Mouse (Mus musculus) heart, postnatal 0 days (tissue): ENCODE results near the gene Nol4l. TPM values are rescaled to one million over a fixed set of nuclear protein-coding genes. Genes with fewer than 3 reads are reported as not detected.

ENCODE experiments used
- ATAC-seq: fragments of 200-750 bp; cut with Nextera tagmentation; 2 replicates; pipeline ENCODE4 v1.8.0; 2017; ENCODE audit warnings: low read depth, moderate number of reproducible peaks, moderate library complexity; ENCODE audit not compliant: insufficient read depth
- DNase-seq: peaks from one replicate; pipeline ENCODE4 v3.0.0-alpha.2; 2016; ENCODE audit warnings: low spot score
- H3K27ac ChIP-seq: fragments of 300-500 bp; sonication (generic); 2 replicates; pipeline ENCODE4 v1.5.1; 2014; ENCODE audit warnings: low read depth, mild to moderate bottlenecking
- H3K27me3 ChIP-seq: fragments of 300-500 bp; sonication (generic); 2 replicates; pipeline ENCODE4 v1.6.1; 2014; ENCODE audit warnings: low read length, mixed read lengths; ENCODE audit not compliant: control insufficient read depth, insufficient read depth
- H3K36me3 ChIP-seq: fragments of 300-500 bp; sonication (generic); replicated peaks from 2 replicates; pipeline ENCODE4 v1.6.1; 2014; ENCODE audit warnings: low read length, mixed read lengths; ENCODE audit not compliant: control insufficient read depth, insufficient read depth
- H3K4me1 ChIP-seq: fragments of 300-500 bp; sonication (generic); 2 replicates; pipeline ENCODE4 v1.6.1; 2014; ENCODE audit warnings: antibody characterized with exemption; ENCODE audit not compliant: control insufficient read depth, insufficient read depth
- H3K4me2 ChIP-seq: fragments of 300-500 bp; sonication (generic); 2 replicates; pipeline ENCODE4 v1.6.1; 2014; ENCODE audit warnings: low read depth, mild to moderate bottlenecking, low read length, moderate library complexity
- H3K4me3 ChIP-seq: fragments of 300-500 bp; sonication (generic); 2 replicates; pipeline ENCODE4 v1.5.1; 2014; ENCODE audit warnings: low read depth, low read length
- H3K9ac ChIP-seq: fragments of 300-500 bp; sonication (generic); replicated peaks from 2 replicates; pipeline ENCODE4 v1.6.1; 2014; ENCODE audit warnings: low read depth, low read length, mixed read lengths
- H3K9me3 ChIP-seq: fragments of 300-500 bp; sonication (generic); replicated peaks from 2 replicates; pipeline ENCODE4 v1.6.1; 2016; ENCODE audit warnings: low read length; ENCODE audit not compliant: control insufficient read depth
- CTCF ChIP-seq: IDR thresholded peaks from 2 replicates; pipeline ENCODE4 v1.5.1; 2016; ENCODE audit warnings: antibody characterized with exemption, control low read depth, low read depth
- EP300 ChIP-seq: IDR thresholded peaks from 2 replicates; pipeline ENCODE4 v1.6.1; 2016; ENCODE audit warnings: antibody characterized with exemption, low read depth
- WGBS: fragments of 180-500 bp; shearing (Covaris S2); extraction: QIAGEN DNeasy Blood & Tissue Kit; methylation state at CpG from one replicate; pipeline ENCODE4 v1.1.7; 2014; 5-methylcytosine and 5-hydroxymethylcytosine counted together
- polyA plus RNA-seq: library from polyadenylated mRNA; unstranded; fragments of >200 nt; fragmentation: Nextera tagmentation; extraction: Ambion mirVana; gene quantifications from 2 replicates; pipeline ENCODE4 v1.2.1, GENCODE M21; 2015
- total RNA-seq: library from RNA; depleted of rRNA; stranded (reverse); fragments of >200 nt; gene quantifications from 2 replicates; pipeline ENCODE4 v1.2.3, GENCODE M21; 2014; ENCODE audit warnings: low replicate concordance

The Nol4l gene
- total and polyA plus RNA-seq, 2 experiments from 2014 or later: 4.3 to 13.1 TPM

- 79% methylated on average over 7 of the region's 7 CpGs for whole genome bisulfite sequencing
- TF ChIP-seq CTCF (no peak), EP300 (no peak)
- H3K9ac ChIP-seq: no peak overlapping the region
- no peak overlapping the region for H3K4me2 ChIP-seq
- H3K27me3 ChIP-seq: no peaks in the 10 kb centered on the region
- ATAC-seq (no peak), DNase-seq (no peak)
- H3K27ac ChIP-seq: no peak overlapping the region
- H3K4me3 ChIP-seq: no peak overlapping the region
- no peaks in the 10 kb centered on the region for H3K9me3 ChIP-seq
- H3K4me1 ChIP-seq: peaks cover 6% of the 10 kb centered on the region
- H3K36me3 ChIP-seq: no peaks in the 10 kb centered on the region
These were observed 48.5 kb downstream of the Nol4l start for GRCm38 (mm10) chr2:153481108-153481860.

- Histone ChIP-seq H3K9me3 (no peaks in the 10 kb centered on the region), H3K36me3 (no peaks in the 10 kb centered on the region), H3K27ac (no peak overlapping the region), H3K4me2 (no peak overlapping the region), H3K4me1 (peaks cover 24% of the 10 kb centered on the region), H3K9ac (no peak overlapping the region), H3K4me3 (no peak overlapping the region), H3K27me3 (no peaks in the 10 kb centered on the region)
- ATAC-seq: no peak
- 73% methylated on average over 1 of the region's 1 CpGs for WGBS
- no peak for DNase-seq
- TF ChIP-seq CTCF (no peak), EP300 (no peak)
These were observed 50.3 kb downstream of the Nol4l start for GRCm38 (mm10) chr2:153479486-153479885.

GRCm38 (mm10) chr2:153478583-153478982 lies 51.2 kb downstream of the Nol4l start:
- no peaks in the 10 kb centered on the region for H3K27me3 ChIP-seq
- H3K4me3 ChIP-seq: no peak overlapping the region
- H3K36me3 ChIP-seq: no peaks in the 10 kb centered on the region
- no peaks in the 10 kb centered on the region for H3K9me3 ChIP-seq
- no peak overlapping the region for H3K27ac ChIP-seq
- peaks cover 28% of the 10 kb centered on the region for H3K4me1 ChIP-seq
- DNase-seq (peak; percentile 85), ATAC-seq (peak; percentile 77)
- H3K4me2 ChIP-seq: no peak overlapping the region
- H3K9ac ChIP-seq: no peak overlapping the region
- TF ChIP-seq CTCF: peak; percentile 93
- no peak for TF ChIP-seq EP300
- WGBS: 8% methylated on average over 4 of the region's 4 CpGs

- Histone ChIP-seq H3K36me3 (no peaks in the 10 kb centered on the region), H3K27ac (peak overlapping the region; percentile 82), H3K4me2 (0 out of 2 replicates have a peak overlapping the region, but pooled peaks have one; percentile 1), H3K27me3 (no peaks in the 10 kb centered on the region), H3K4me3 (no peak overlapping the region), H3K9ac (0 out of 2 replicates have a peak overlapping the region, but pooled peaks have one; percentile 10), H3K9me3 (no peaks in the 10 kb centered on the region), H3K4me1 (peaks cover 31% of the 10 kb centered on the region)
- TF ChIP-seq EP300: 0 out of 2 replicates have a peak, but pooled peaks have one; percentile 15
- no peak for TF ChIP-seq CTCF
- DNase-seq (peak; percentile 73), ATAC-seq (peak; percentile 62)
- 17% methylated on average over 4 of the region's 4 CpGs for WGBS
These were observed 54.4 kb downstream of the Nol4l start for GRCm38 (mm10) chr2:153475114-153476112.

GRCm38 (mm10) chr2:153470983-153471382 lies 58.8 kb downstream of the Nol4l start:
- Histone ChIP-seq H3K27me3 (no peaks in the 10 kb centered on the region), H3K4me2 (no peak overlapping the region), H3K36me3 (no peaks in the 10 kb centered on the region), H3K27ac (no peak overlapping the region), H3K4me1 (peaks cover 22% of the 10 kb centered on the region), H3K9me3 (no peaks in the 10 kb centered on the region), H3K4me3 (no peak overlapping the region), H3K9ac (no peak overlapping the region)
- 74% methylated on average over 3 of the region's 3 CpGs for WGBS
- DNase-seq (no peak), ATAC-seq (no peak)
- TF ChIP-seq EP300 (no peak), CTCF (no peak)
